Mouse (Mus musculus): Measurements from ENCODE around the gene Sec61a1.
A peak's percentile ranks its signal among the peaks of the same experiment; 100 is the strongest.

Gene Sec61a1

GRCm38 (mm10) chr6:88518404-88519263, at the start of gene Sec61a1:
Sec61a1 (minus strand) TSS chr6:88518905.
- peak; percentile 93 to 96 for DNase-seq (ENCODE audit: low spot score in 2 of 2)

GRCm38 (mm10) chr6:88566676-88567075, 48.0 kb upstream of the Sec61a1 start:
- no peak for DNase-seq (ENCODE audit: low spot score in 2 of 2)

DNA sequence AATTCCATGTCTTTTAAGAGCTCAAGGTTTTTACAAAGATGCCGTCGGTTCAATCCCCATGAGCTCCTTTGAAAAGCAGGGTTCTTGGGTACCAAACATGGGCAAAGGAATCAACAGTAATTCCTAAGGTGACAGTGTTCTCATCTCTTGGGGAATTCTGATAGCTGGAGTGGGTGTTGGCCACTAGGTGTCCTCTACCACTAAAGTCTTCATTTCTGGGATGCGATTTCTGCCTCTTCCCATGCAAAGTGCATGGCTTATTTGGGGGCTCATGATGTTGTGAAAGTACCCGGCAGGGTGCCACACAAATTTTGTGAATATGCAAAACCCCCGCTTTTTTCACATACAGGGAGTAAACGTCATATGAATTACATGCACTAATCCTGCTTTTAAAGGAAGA, 46.3 kb upstream of the Sec61a1 start:
- no peak for DNase-seq (ENCODE audit: low spot score in 2 of 2)

DNA sequence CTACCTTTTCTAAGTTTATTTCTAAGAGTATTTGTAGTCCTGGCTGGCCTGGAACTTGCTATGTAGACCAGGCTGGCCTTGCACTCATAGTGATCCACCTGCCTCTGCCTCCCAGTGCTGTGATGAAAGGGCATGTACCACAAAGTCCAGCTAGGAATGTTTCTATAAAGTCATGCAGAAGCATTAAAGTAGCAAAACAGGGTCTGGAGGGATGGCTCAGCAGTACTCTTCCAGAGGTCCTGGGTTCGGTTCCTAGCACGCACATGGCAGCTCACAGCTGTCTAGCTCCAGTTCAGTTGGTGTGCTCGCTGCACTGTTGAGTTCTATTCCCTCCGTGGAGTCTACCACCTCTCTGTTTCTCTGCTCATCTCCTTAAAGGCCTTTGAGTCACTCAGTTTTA, 41.5 kb upstream of the Sec61a1 start:
- no peak for DNase-seq (ENCODE audit: low spot score in 2 of 2)

DNA sequence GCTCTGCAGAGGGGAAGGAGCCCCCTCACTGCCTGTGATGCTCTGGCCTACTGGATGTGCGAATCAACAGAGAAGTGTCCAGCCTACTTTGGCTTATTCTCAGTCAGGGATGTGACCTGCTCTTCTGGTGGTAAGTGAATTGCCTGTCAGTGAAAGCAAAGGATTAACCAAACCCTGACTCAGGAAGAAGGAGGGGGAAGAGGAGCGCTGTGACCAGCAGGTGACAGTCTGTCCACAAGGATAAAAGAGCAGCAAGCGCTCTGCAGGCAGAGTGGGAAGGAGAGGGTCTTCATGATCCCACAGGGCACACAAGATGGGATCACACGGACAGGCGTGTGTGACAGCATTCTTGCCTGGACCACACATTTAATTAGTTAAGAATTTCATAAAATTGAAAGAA, 41.0 kb upstream of the Sec61a1 start:
- no peak for DNase-seq (ENCODE audit: low spot score in 2 of 2)

- DNase-seq (ENCODE audit: low spot score in 2 of 2) = no peak
Measured at GRCm38 (mm10) chr6:88558076-88558475, 39.4 kb upstream of the Sec61a1 start.

DNA sequence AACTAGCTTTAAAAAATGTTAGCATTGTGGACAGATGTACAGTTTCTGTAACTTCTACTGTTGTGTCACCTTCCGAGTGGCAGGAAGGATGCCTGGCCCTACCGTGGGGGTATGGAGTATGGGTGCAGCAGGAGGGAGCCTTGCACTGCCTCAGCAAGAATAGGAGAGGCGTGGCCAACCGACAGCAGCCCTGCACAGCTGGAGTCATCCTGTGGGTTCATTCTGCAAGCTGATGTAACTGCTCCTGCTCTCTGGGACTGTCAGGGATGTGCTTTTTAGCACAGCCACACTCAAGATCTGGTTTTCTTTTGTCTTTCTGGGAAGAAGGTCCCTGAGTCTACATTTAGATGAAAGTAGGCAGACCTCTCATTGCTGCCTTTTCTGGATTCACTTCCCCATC, 38.8 kb upstream of the Sec61a1 start:
- no peak for DNase-seq (ENCODE audit: low spot score in 2 of 2)

- DNase-seq (ENCODE audit: low spot score in 2 of 2) = no peak
Measured at GRCm38 (mm10) chr6:88549916-88550315, 31.2 kb upstream of the Sec61a1 start.

DNA sequence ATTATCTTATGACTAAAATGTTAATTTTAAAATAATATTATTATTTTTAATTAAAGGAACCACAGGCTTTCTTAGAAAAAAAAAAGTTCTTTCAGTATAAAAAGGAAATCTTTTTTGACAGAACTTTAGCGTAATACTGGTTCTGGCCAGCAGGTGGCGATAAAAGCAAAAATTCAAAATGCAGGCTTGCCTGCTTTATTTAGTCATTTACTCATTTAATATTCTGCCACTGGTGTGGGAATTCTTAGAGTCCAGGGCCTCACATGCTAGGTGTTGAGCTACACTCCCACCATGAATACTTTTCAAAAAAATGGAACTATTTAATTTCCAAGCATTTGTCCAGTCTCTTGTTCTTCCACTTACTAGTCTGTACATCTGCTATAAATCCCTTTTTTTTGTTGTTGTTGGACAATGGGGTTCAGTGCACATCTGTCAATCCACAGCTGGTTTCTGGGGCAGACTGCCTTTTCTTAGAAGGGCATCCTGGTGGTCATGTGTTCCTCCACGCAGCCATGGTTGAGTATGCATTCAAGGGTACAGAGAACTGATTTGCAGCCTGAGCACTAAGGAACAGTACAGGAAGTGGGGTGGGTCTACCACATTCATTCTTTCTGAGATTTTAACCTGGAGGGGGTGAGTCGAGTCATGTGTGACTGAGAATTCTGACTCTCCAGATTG, 30.6 kb upstream of the Sec61a1 start:
- peak; percentile 29 to 34 for DNase-seq (ENCODE audit: low spot score in 2 of 2)

DNA sequence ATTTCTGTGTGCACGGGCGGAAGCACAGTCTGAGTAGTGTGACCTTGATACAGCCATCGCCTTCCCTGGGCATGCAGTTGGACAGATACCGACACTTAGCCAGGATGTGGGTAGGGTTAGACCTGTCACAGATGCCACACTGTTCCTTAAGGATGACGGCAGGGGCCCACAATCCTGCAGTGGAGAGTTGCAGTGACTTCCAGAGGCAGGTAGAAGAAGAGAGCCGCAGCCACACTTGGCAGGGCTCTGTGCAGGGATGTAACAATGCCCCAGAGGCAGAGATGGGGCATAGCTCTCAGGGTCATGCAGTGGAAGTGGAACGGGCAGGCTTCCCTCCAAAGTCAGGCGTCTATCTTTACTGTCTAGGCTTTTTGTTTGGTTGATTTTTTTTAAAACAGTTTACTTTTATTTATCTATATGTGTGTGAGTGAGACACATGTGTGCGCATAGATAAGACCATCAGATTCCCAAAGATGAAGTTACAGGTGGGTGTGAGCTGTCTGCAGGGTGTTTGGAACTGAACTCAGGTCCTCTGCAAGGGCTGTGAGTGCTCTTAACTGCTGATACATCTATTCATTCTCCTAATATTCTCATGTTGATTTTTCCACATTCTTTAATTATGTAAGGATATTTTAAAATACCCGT, 29.8 kb upstream of the Sec61a1 start:
- no peak for DNase-seq (ENCODE audit: low spot score in 2 of 2)

GRCm38 (mm10) chr6:88545397-88545790, 26.7 kb upstream of the Sec61a1 start:
- no peak for DNase-seq (ENCODE audit: low spot score in 2 of 2)

- DNase-seq (ENCODE audit: low spot score in 2 of 2) = no peak
Measured at GRCm38 (mm10) chr6:88544644-88545396, 26.1 kb upstream of the Sec61a1 start.

DNA sequence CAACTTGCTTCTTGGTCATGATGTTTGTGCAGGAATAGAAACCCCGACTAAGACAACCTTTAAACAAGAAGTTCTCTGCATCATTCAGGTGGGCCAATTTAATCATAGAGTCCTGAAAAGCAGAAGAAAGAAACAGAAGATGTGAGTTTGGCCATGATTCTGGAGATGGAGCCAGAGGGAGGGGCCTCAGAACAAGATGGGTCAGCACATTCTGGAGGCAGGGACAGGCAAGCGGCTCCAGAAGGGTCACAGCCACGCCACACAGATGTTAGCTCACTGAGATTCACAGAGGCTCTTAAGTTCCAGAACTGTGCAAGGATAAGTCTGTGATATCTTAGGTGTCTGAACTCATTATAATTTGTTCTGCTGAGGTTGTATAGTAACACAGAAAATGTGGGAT, 25.5 kb upstream of the Sec61a1 start:
- no peak for DNase-seq (ENCODE audit: low spot score in 2 of 2)

DNA sequence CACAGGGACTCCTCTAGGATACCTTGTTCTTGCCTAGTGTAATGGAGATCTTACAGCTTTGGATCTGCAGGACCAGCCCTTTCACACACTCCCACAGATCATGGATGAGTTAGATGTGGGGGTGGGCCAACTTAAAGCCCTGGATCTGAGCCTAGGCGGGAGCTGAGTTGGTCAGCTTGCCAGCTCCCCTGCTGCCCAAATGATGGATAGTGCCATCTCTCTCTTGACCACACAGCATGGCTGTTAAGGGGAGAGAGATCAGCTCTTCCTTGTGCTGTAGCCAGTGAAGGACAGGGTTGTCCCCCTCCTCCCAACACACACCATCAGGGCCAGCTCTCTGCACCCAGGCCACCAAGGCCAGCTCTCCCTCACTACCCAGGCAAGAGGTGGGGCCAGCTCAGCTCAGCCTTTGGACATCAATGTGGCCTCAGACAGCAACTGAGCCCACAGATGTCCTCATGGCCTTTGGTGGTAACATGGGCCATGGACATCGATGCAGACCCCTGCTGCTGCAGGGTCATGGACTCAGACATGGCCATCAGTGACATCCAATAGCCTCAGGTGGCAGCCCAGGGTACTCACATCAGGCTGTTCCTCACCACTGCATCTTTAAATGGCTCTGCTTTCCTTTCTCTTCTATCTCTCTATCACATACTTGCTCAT, 21.5 kb upstream of the Sec61a1 start:
- no peak for DNase-seq (ENCODE audit: low spot score in 2 of 2)

DNA sequence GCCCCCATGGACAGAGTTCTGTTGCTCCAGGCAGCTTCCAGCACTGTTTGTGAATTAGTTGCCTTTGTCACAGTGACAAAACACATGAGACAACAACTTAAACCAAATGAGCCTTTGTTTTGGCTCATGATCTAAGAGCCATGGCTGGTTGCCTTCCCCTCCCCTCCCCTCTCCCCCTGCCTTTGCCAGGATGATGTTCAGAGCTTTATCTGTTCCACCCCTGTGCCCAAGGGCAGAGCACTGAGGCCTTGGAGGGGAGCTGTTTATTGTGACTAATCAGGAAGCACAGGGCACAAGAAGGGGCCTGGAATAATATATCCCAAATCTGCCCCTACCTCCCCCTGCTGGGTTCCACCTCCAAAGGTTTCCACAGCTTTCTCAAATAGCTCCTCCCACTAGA, 11.6 kb upstream of the Sec61a1 start:
- DNase-seq (ENCODE audit: low spot score in 2 of 2) = no peak

GRCm38 (mm10) chr6:88524056-88524455, 5.4 kb upstream of the Sec61a1 start:
- no peak for DNase-seq (ENCODE audit: low spot score in 2 of 2)

DNA sequence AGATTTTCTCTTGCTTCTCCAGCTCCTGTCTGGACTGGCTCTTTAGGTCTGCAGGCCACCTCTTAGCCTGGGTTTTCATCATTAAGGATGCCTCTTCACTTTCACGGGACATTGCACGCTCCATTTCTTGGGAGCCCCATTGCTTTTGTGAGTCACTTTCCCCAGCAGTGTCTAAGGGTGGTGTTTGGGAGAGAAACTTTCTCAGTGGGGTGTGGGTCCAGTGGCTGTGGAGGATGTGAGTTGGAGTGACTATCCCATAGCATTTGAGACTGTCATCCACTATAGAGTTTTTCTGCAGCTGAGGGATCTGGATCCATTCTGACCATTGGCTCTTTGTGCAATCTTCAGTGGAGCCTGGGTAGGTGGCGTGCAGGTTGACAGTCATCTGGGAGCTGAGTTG, 4.7 kb upstream of the Sec61a1 start:
- no peak for DNase-seq (ENCODE audit: low spot score in 2 of 2)

DNA sequence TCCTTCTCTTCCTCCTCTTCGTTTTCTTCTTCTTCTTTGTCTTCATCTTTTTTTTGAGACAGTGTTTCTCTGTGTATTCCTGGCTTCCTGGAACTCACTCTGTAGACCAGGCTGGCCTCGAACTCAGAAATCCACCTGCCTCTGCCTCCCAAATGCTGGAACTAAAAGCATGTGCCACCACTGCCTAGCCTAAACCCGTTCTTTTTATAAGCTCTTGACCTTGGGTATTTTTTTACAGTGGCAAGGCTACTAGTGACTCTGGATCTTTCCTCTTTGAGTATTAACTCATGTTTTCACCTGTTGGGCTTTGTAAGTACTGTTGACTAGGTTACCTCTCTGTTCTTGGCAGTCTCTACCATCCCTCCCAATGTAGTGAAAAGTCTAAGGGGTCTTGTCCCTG, 4.3 kb upstream of the Sec61a1 start:
- DNase-seq (ENCODE audit: low spot score in 2 of 2) = no peak

DNA sequence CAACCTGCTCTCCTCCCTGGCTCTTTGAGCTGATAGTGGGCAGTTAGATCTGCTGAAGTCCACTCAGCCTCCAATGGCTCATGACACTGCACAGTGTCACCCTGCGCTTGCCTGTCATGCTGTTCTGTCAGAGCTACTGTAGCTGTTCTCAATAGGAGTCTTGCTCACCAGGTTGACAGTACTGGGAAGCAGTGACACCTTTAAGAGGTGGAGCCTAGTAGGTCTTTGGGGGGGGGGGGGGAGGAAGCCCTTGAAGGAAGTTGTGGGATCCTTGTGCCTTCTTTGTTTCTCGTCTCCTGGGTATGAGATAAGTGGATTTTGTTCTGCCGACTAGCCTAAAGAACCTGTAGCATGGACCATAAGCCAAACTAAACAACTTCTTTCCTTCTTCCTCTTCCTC, 3.9 kb upstream of the Sec61a1 start:
- DNase-seq (ENCODE audit: low spot score in 2 of 2) = no peak

DNA sequence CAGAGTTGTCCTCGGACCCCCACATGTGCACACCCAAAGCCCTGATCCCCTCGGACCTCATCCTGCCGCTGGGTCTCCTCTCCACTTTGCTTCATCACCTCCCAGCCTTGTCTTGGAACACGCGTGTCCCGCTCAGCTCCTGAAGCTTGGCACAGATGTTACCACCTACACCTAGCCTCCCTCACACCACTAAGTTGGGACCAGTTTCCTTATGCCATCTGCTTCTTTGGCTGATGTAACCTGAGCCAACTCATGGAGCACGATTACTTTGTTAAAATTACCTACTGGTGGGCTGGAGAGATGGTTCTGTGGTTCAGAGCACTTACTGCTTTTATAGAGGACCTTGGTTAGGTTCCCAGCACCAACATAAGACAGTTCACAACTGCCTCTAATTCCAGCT, 3.1 kb upstream of the Sec61a1 start:
- peak; percentile 43 to 76 for DNase-seq (ENCODE audit: low spot score in 2 of 2)

DNA sequence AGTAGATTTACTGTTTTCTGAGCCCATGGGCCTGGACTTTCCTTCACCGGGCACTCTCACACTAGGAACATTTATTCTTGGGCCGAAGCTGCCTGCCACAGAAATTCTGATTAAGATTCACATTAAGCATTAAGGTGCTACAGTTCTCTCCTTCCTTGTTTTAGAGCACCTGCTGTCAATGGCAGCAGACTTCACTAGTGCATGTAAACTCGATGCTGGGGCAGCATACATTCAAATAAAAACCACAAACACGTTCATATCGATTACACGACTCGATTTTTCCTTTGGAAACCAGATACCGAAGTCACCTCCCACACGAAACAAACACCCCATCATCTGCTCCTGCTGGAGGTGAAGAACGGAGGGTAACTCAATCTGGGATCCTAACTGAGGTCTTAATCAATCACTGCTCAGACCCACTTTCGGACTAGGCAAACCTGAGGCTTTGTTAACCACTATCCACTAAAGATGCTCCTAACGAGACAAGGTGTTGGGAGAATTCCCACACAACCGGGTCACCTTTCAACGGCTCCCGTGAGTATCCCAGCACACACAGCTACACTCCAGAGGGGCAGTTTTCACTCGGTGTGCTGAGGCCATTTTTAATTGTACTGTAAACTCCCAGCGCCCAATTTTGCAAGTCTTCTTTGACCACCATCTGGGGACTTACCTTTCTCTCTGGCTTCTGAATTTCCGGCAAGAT, 853 bp downstream of the Sec61a1 start:
- no peak for DNase-seq (ENCODE audit: low spot score in 2 of 2)

Measured in right cerebral cortex, postnatal 36 days (tissue).